Mouse (Mus musculus) spleen, adult 2 months (tissue): Measurements from ENCODE around the gene Wdr89.

Experiments used
- CTCF ChIP-seq: fragments of 200-500 bp; IDR thresholded peaks from 2 replicates; pipeline ENCODE4 v1.5.1; 2011; ENCODE audit warnings: mild to moderate bottlenecking, inconsistent platforms; ENCODE audit not compliant: insufficient read depth, insufficient read length, insufficient replicate concordance; ENCODE audit errors: extremely low read depth
- POLR2A ChIP-seq: fragments of 200-500 bp; IDR thresholded peaks from 2 replicates; pipeline ENCODE4 v1.6.1; 2011; ENCODE audit warnings: low read depth, low read length, inconsistent platforms

DNA sequence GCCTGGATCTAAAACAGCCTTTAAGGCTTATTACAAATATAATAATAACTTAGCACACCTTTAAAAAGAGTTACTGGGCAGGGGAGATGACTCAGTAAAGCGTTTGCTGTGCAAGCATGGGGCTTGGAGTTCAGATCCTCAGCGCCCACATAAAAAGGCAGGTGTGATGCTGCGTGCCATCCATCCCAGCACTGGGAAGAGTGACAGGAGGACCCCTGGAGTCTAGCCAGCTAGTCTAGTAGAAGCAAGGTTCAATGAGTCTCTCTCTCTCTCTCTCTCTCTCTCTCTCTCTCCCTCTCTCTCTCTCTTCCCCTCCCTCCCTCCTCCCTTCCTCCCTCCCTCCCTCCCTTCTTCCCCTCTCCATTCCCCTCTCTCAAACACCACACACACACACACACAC is 53.8 kb downstream of the Wdr89 start:
- TF ChIP-seq CTCF: no peak
- TF ChIP-seq POLR2A: no peak
